Mouse (Mus musculus) midbrain, embryonic 14.5 days (tissue): Measurements from ENCODE around the gene Krr1. TPM values are rescaled to one million over a fixed set of nuclear protein-coding genes. Genes with fewer than 3 reads are reported as not detected.

ENCODE experiments used
- ATAC-seq: fragments of 200-750 bp; cut with Nextera tagmentation; 2 replicates; pipeline ENCODE4 v1.8.0; 2017; ENCODE audit warnings: moderate number of reproducible peaks, moderate library complexity; ENCODE audit not compliant: low FRiP score, low TSS enrichment
- DNase-seq: peaks from one replicate; pipeline ENCODE4 v3.0.0-alpha.2; 2015
- H3K27ac ChIP-seq: fragments of 300-500 bp; sonication (generic); replicated peaks from 2 replicates; pipeline ENCODE4 v1.5.1; 2014; ENCODE audit warnings: mild to moderate bottlenecking, low read depth, low read length, moderate library complexity
- H3K27me3 ChIP-seq: fragments of 300-500 bp; sonication (generic); 2 replicates; pipeline ENCODE4 v1.6.1; 2014; ENCODE audit warnings: low read length, control low read depth, mixed read lengths; ENCODE audit not compliant: control insufficient read depth, insufficient read depth
- H3K36me3 ChIP-seq: fragments of 300-500 bp; sonication (generic); 2 replicates; pipeline ENCODE4 v1.6.1; 2014; ENCODE audit warnings: low read length, control low read depth; ENCODE audit not compliant: control insufficient read depth, insufficient read depth
- H3K4me1 ChIP-seq: fragments of 300-500 bp; sonication (generic); 2 replicates; pipeline ENCODE4 v1.6.1; 2014; ENCODE audit warnings: mild to moderate bottlenecking, antibody characterized with exemption, low read length, control low read depth; ENCODE audit not compliant: control insufficient read depth, insufficient read depth
- H3K4me2 ChIP-seq: fragments of 300-500 bp; sonication (generic); 2 replicates; pipeline ENCODE4 v1.6.1; 2014; ENCODE audit warnings: mild to moderate bottlenecking, low read length, moderate library complexity
- H3K4me3 ChIP-seq: fragments of 300-500 bp; sonication (generic); replicated peaks from 2 replicates; pipeline ENCODE4 v1.5.1; 2014; ENCODE audit warnings: low read depth, low read length
- H3K9ac ChIP-seq: fragments of 300-500 bp; sonication (generic); replicated peaks from 2 replicates; pipeline ENCODE4 v1.6.1; 2014; ENCODE audit warnings: mild to moderate bottlenecking, low read length, moderate library complexity
- H3K9me3 ChIP-seq: fragments of 300-500 bp; sonication (generic); 2 replicates; pipeline ENCODE4 v1.6.1; 2016; ENCODE audit warnings: low read length, control low read depth, mixed read lengths; ENCODE audit not compliant: control insufficient read depth
- WGBS: fragments of 180-500 bp; shearing (Covaris S2); extraction: QIAGEN DNeasy Blood & Tissue Kit; methylation state at CpG from one replicate; pipeline ENCODE4 v1.1.7; 2014; 5-methylcytosine and 5-hydroxymethylcytosine counted together
- polyA plus RNA-seq: library from polyadenylated mRNA; unstranded; fragments of >200 nt; fragmentation: Nextera tagmentation; extraction: Ambion mirVana; gene quantifications from 2 replicates; pipeline ENCODE4 v1.2.1, GENCODE M21; 2014

The Krr1 gene
- polyA plus RNA-seq = 43.1 and 53.1 TPM in 2 replicates

GRCm38 (mm10) chr10:111972542-111973361, at the start of gene Krr1:
Krr1 (plus strand) TSS chr10:111972664.
- peak within 1 kb of the TSS; percentile 84 for H3K4me2 ChIP-seq
- peak within 1 kb of the TSS; percentile 89 for H3K4me3 ChIP-seq
- H3K36me3 ChIP-seq = peaks cover 15% of the 10 kb centered on the region
- peak within 1 kb of the TSS; percentile 65 for H3K9ac ChIP-seq
- H3K27ac ChIP-seq = peak within 1 kb of the TSS; percentile 55; the same call in 1 of the 2 replicates
- H3K9me3 ChIP-seq = no peaks in the 10 kb centered on the region
- H3K27me3 ChIP-seq = no peaks in the 10 kb centered on the region
- peak; percentile 99 for DNase-seq
- under 1% methylated on average over 51 of the region's 51 CpGs for WGBS
- peaks cover 9% of the 10 kb centered on the region for H3K4me1 ChIP-seq
- peak; percentile 96 for ATAC-seq

- peaks cover 8% of the 10 kb centered on the region for H3K4me1 ChIP-seq
- no peak overlapping the region for H3K9ac ChIP-seq
- no peak overlapping the region for H3K4me3 ChIP-seq
- ATAC-seq = no peak
- H3K36me3 ChIP-seq = no peaks in the 10 kb centered on the region
- WGBS = 56% methylated on average over 4 of the region's 4 CpGs
- H3K27ac ChIP-seq = no peak overlapping the region
- DNase-seq = no peak
- no peaks in the 10 kb centered on the region for H3K9me3 ChIP-seq
- H3K27me3 ChIP-seq = peaks cover 6% of the 10 kb centered on the region; the same call in 1 of the 2 replicates
- H3K4me2 ChIP-seq = no peak overlapping the region
These were observed 48.8 kb upstream of the Krr1 start for GRCm38 (mm10) chr10:111923503-111924135.

DNA sequence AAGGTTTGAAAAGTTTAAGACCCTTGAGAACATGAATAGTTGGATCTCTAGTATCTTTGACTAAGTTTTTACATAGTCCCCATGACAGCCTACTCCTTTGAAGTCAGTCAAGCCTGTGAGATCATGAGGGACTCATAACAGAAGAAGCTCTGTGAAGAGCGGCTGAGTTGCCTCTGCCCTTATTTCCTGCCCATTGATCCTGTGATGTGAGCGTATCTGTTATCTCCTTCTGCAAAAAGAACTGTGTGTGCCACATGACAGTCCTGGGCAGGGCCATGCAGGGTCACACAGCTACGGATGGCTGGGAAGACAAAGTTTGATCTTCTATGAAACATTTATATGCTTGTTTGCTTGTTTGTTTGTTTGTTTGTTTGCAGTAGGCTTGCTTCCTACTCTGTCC, 48.3 kb upstream of the Krr1 start:
- DNase-seq = no peak
- H3K4me2 ChIP-seq = no peak overlapping the region
- no peaks in the 10 kb centered on the region for H3K9me3 ChIP-seq
- H3K4me3 ChIP-seq = no peak overlapping the region
- 32% methylated on average over 3 of the region's 3 CpGs for WGBS
- H3K27ac ChIP-seq = no peak overlapping the region
- no peak overlapping the region for H3K9ac ChIP-seq
- peaks cover 13% of the 10 kb centered on the region for H3K4me1 ChIP-seq
- no peaks in the 10 kb centered on the region for H3K36me3 ChIP-seq
- no peak for ATAC-seq
- H3K27me3 ChIP-seq = peaks cover 6% of the 10 kb centered on the region; the same call in 1 of the 2 replicates

- Histone ChIP-seq H3K4me1 (peaks cover 13% of the 10 kb centered on the region), H3K4me2 (peak overlapping the region; percentile 47), H3K9me3 (no peaks in the 10 kb centered on the region), H3K9ac (no peak overlapping the region; the same call in 1 of the 2 replicates), H3K4me3 (0 out of 2 replicates have a peak overlapping the region, but pooled peaks have one; percentile 12), H3K27ac (no peak overlapping the region), H3K36me3 (no peaks in the 10 kb centered on the region), H3K27me3 (peaks cover 6% of the 10 kb centered on the region; the same call in 1 of the 2 replicates)
- no peak for DNase-seq
- ATAC-seq = no peak
- 24% methylated on average over 12 of the region's 12 CpGs for WGBS
These were observed 47.6 kb upstream of the Krr1 start for GRCm38 (mm10) chr10:111924716-111925488.

- H3K4me2 ChIP-seq = peak overlapping the region; percentile 47
- 0 out of 2 replicates have a peak overlapping the region, but pooled peaks have one; percentile 12 for H3K4me3 ChIP-seq
These were observed 47.0 kb upstream of the Krr1 start for GRCm38 (mm10) chr10:111925489-111925860.

DNA sequence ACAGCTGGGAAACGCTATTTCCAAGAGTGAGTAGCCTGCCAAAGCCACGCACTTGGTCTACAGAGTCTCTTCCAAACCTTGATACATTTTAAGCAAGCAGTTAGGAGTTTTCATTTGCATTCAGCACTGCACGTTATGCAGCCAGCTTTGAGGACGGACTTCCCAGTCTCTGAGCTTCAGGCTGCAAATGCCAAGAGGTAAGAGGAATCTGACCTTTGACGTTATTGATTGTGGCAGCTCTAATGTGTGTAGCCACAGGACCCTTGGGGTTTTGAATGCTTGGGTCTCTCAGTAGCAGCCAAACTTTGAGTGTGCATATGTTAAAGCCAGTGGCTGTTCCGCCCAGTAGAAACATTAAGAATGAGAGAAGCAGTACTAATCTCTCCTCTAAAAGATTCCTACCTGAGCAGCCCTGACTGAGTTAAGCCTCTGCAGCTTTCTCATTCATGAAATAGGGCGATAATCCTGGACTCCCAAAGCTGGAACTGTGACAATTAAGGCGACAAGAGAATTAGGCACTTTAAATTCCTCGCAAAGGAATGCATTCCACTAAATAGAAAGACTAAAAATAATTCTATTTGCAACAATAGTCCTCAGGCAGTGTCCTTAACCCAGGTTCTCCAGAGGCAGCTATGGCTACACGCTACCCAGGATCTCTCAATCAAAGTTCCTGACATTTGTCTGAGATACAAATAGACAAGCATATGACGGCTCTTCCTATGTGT, 39.7 kb upstream of the Krr1 start:
- WGBS = 13% methylated on average over 11 of the region's 11 CpGs
- ATAC-seq (no peak), DNase-seq (peak; percentile 53)
- Histone ChIP-seq H3K36me3 (no peaks in the 10 kb centered on the region), H3K27me3 (no peaks in the 10 kb centered on the region), H3K9me3 (no peaks in the 10 kb centered on the region), H3K4me1 (peaks cover 15% of the 10 kb centered on the region; the same call in 1 of the 2 replicates), H3K4me2 (no peak overlapping the region), H3K4me3 (no peak overlapping the region), H3K27ac (no peak overlapping the region), H3K9ac (no peak overlapping the region)

More at GRCm38 (mm10) chr10:111925489-111925860, 47.0 kb upstream of the Krr1 start:
- peak; percentile 99 for DNase-seq
- peaks cover 13% of the 10 kb centered on the region for H3K4me1 ChIP-seq
- WGBS = 2% methylated on average over 10 of the region's 10 CpGs
- H3K27ac ChIP-seq = no peak overlapping the region
- no peaks in the 10 kb centered on the region for H3K36me3 ChIP-seq
- peak; percentile 79; the same call in 1 of the 2 replicates for ATAC-seq
- peaks cover 6% of the 10 kb centered on the region; the same call in 1 of the 2 replicates for H3K27me3 ChIP-seq
- no peak overlapping the region; the same call in 1 of the 2 replicates for H3K9ac ChIP-seq
- H3K9me3 ChIP-seq = no peaks in the 10 kb centered on the region

DNA sequence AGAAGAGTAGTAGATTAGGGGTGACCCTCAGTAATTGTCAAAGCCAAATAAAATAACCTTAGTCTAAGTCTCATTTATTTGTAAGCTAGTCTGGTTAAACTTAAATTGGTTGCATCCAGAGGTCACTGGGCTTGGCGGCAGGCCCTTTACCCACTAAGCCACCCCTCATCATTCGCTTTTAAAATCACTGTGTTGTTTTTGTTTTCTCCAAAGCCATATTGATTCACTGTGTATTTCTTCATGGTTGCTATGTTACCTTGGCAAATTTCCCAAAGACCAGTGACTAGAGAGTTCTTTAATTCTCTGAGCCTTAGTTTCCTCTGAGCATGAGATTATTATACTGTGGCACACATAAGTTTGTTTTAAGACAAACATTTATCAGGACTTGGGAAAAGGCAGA, 37.3 kb upstream of the Krr1 start:
- Histone ChIP-seq H3K9me3 (no peaks in the 10 kb centered on the region), H3K9ac (no peak overlapping the region), H3K27ac (no peak overlapping the region), H3K36me3 (no peaks in the 10 kb centered on the region), H3K4me3 (no peak overlapping the region), H3K4me2 (no peak overlapping the region), H3K27me3 (no peaks in the 10 kb centered on the region), H3K4me1 (peaks cover 10% of the 10 kb centered on the region; the same call in 1 of the 2 replicates)
- peak; percentile 58 for DNase-seq
- 68% methylated on average over 2 of the region's 2 CpGs for WGBS
- no peak for ATAC-seq

DNA sequence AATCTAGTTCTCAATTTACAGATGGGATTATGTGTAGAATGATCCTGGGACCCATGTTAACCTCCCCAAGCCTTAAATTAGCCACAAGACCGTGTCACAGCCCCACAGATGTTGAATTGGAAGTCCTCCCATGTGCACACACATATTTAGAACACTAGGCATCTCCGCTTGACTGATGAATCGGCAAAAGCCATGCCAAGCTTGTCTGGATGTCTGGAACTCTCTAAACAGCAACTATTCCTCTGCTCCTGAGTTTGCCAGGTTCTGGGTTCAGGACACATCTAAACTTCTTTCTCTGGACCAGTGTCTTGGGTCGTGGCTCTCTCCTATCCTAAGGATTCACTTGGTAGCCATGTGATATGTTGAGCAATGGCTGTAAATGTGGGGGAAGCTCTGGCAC, 36.4 kb upstream of the Krr1 start:
- DNase-seq = no peak
- no peaks in the 10 kb centered on the region for H3K36me3 ChIP-seq
- no peaks in the 10 kb centered on the region for H3K9me3 ChIP-seq
- no peak overlapping the region for H3K4me2 ChIP-seq
- H3K4me1 ChIP-seq = peaks cover 10% of the 10 kb centered on the region; the same call in 1 of the 2 replicates
- ATAC-seq = no peak
- no peak overlapping the region for H3K9ac ChIP-seq
- no peak overlapping the region for H3K27ac ChIP-seq
- no peak overlapping the region for H3K4me3 ChIP-seq
- WGBS = 84% methylated on average over 4 of the region's 4 CpGs
- no peaks in the 10 kb centered on the region for H3K27me3 ChIP-seq
